Mouse (Mus musculus) layer of hippocampus, postnatal 14 days (tissue): ENCODE results near the gene Fah. TPM values are rescaled to one million over a fixed set of nuclear protein-coding genes. Genes with fewer than 3 reads are reported as not detected.

Experiments
- DNase-seq, 2 experiments: peaks; one replicate each; pipeline ENCODE4 v3.0.0; 2021 to 2022; ENCODE audit warnings: low spot score in 2 of 2, mixed read lengths in 1 of 2
- long read RNA-seq, 2 experiments: library from polyadenylated mRNA; stranded (forward); transcript quantifications; one replicate each; pipeline ENCODE4 v2.0.0; 2021
- total RNA-seq, 2 experiments: library from RNA; stranded (reverse); gene quantifications; 2 replicates each; pipeline ENCODE4 v1.2.3; 2021

Fah gene
- 10 to 100 TPM; 15.2 to 17.4 TPM for total RNA-seq
- long read RNA-seq, experiment 1, partial matches to known transcripts = 0 of 2 reads
- long read RNA-seq, experiment 1, other reads (novel, unspliced or antisense) = 1 of 2 reads
- long read RNA-seq, experiment 2, partial matches to known transcripts = 9 of 15 reads
- long read RNA-seq, experiment 2, other reads (novel, unspliced or antisense) = 4 of 15 reads

DNA sequence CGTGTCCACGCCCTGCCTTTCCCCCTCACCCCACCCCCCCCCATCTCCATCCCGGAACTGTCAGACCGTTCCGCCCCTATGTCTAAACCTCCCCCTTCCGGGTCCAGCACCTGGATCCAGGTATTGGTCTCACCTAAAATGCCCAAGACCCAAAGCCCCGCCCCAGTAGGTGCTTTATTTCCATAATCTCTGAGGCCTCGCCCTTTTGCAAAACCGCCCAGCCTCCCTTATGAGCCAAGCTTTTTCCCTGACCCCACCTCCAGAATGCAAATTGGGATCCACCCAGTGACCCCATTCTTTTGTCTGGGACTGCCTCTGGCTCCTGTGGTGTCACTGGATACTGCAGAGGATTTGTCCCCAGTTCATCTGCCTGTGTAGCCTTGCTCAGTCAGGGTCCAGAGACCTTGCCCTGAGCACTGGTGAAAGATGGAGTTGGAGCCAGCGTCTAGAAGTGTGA is at the start of gene Fah:
Gene Fah (minus strand): TSS at position 430 of the 457 bp plus-strand sequence.
- DNase-seq = no peak

DNA sequence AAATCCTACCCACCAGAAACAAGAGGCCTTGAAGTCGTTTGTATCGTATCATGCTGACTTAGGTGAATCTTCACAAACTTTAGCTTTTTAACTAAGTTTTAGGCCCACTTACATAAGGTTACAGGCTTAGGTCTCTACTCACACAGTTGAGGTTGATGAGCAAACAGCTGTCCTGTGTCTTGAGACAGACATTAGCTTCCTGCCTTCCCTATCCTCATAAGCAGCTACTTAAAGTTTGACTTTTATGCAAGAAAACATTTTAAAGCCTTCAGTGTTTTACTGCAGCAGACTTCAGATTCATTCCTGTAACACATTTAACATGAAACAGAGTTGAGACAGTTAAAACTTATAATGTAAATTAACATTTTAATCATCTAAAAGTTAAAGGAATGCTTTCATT is 46.2 kb upstream of the Fah start:
- DNase-seq = no peak

GRCm38 (mm10) chr7:84651987-84652321 is 45.4 kb upstream of the Fah start:
- DNase-seq = no peak

DNA sequence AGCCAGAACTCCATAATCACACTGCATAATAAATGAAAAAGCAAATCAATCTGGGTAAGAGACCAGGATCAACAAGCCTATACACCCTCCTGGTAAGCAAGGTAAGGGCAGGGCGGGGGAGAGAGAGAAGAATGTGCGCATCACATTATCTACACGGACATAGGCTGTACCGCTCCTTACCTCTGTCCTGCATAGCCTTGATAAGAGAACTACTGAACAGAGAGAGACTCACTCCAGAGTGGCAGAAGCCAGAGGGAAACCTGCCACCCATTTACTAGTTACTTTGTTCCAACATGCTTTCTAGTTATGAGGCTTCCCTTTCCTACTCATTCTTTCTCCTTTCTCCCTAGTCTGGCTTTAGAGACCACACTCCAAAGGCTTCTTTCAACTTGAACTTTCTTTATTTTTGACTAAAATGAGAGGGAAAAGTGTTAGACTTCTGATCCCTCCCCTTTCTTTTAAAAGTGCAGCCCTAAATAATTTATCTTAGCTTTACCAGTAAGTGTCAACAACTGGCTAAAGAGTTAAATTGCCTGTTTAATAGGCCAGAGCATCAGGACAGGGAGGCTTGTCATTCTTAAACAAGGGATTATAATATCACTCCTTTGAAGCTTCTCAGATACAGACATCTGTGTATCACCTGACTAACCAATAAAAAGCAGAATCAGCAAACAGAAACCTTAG is 44.9 kb upstream of the Fah start:
- DNase-seq = no peak

- no peak for DNase-seq
Measured at GRCm38 (mm10) chr7:84649016-84649415, 42.5 kb upstream of the Fah start.

- DNase-seq = no peak
Measured at GRCm38 (mm10) chr7:84646256-84646655, 39.7 kb upstream of the Fah start.

GRCm38 (mm10) chr7:84643270-84643998 is 36.9 kb upstream of the Fah start:
- DNase-seq = no peak

DNA sequence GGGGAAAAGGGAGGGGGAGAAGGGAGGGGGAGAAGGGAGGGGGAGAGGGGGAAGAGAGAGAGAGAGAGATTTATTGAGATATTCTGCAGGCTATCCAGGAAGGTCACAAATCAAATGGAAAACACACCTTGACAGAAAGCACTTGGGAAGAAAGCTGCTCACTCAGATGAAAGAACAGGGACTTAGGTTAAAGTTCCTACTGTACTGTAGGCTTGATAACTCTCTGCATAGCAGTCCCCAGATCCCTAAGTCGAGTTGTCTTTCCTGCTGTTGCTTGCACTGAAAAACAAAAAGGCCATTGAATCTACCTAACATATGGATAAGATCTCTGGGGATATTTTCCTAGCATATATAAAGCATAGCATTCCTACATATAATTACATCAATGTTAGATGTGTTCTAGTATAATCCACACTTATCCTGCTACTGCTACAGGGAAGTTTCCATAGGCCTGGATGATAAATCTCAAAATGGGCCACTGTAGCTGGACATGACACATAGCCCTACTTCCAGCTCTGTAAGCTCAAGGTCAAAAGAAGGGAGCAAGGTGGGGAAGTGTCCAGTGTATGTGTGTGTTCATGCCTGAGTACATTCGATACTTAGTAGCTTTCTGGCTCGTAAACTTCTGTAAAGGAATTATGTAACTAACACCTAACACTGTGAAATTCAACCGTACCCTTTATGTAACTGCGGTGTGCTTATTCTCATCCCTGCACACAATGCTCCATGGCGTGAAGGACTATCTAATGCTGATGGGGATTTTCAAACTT is 35.8 kb upstream of the Fah start:
- DNase-seq = no peak

GRCm38 (mm10) chr7:84636939-84637338 is 30.4 kb upstream of the Fah start:
- DNase-seq = no peak

DNA sequence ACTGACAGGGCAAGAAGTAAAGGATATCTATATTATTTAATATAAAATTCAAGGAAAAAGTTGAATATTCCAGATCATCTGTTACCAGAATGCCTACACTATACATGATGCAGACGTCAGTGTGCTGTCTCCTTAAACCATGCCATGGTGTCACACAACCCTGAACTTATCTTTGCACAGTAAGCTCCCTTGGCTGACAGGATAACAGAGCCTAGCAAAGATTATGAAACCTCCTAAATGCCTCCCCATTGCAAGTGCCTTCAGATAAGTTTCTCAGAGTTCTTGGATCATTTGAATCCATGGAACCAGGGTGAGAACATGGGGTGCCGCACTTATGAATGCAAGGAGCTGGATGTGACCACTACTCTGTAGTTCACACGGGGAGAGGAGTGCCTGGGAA is 25.4 kb upstream of the Fah start:
- no peak for DNase-seq

DNA sequence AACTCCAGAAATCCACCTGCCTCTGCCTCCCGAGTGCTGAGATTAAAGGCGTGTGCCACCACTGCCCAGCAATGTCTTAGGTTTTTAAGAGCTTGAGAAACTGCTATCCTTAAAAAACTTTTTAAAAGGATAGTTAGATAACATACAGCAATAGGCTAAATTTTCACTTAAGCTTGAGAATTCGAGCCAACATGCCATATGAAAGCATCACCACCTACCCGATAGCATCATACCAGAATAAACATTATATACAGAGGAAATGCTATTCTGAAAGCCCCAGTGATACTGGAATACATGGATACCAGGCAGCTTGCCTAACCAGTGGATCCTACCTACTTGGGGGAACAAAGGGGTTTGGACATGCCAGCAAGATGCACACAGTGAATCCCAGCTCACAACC is 17.2 kb upstream of the Fah start:
- DNase-seq = no peak

DNA sequence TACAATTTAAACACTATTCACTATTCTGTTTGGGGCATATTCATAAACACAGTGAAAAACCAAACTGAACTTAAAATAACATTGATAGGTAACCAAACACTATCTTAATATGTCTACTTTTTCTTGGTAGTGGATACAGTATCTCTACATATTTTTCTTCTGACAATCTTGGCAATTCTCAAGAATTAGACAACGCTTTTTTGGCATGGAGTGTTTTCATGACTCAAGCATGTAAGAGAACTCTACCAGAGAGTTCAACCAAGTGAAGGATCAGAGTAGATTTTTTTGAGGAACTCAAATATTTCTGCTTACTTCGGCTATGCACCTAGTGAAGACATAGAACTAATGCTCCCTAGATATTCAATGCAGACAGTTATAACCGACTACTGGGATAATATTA is 14.4 kb upstream of the Fah start:
- no peak for DNase-seq

DNA sequence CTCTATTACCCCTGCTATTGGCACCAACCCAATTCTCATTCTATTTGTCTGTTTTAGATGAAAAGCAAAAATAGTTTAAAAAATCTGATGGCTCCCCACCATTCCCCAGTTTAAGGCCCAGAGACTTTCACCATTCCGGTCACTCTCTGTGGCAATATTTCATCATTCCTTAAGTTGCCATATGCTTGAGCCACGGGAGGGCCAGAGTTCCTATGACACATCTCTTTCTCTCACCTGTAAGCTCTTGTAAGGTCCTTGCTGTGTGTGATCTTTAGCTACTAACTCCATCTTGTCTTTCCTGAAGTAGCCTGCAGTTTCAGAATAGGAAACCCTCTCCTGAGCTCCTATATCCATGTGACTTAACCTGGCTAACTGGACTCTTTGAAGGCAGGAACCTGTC is 12.4 kb upstream of the Fah start:
- DNase-seq = no peak

DNA sequence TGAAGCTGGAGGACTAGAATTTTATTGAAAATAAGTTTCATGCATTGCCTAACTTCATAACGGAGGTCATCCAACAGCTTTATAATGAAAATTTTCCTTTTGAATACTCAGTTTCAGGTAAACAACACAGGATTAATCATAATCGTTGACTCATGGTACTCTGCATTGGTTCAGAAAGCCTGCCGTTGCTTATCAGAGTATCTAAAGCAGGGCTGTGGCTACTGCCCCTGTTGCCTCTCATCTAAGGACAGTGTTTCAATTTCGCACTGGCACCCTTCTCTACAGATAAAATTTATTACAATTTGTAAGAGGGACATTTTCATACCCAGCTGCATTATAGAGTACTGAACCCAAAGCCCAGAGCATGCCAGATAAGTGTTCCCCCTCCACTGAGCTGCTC is 5.9 kb upstream of the Fah start:
- DNase-seq = no peak

GRCm38 (mm10) chr7:84611609-84612008 is 5.1 kb upstream of the Fah start:
- DNase-seq = no peak

- peak; percentile 49 to 72 for DNase-seq
Measured at GRCm38 (mm10) chr7:84605704-84606292, 724 bp downstream of the Fah start.

DNA sequence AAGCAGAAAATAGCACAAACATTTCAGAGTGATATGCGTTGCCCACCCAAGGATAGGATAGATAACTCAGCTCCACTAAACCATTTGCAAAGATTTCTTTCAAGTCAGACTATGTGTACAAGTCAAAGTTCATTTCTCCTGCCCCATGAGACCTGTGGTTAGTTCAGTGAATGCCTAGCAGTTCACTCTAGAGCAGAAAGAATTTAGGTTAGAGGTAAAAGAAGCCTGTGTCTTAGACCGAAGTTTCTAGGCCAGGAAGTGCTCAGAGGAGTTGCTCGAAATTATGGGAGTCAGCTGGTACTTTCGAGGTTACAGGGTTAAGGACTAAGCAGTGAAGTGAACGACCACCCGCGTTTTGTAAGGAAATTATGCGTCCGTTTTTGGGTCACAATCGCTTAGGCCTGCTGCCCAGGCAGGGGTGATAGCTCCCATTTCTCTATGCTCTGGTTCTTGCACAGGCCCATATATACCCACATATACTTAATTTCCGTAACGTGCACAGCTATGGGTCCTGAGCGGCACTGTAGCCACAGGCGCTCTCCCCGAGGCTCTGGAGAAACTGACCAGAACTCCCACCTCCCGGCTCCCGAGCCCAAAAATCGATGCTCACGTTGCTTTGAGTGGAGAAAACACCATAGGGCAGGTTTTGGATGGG is 1.4 kb downstream of the Fah start:
- DNase-seq = peak in 1 of 2 experiments; percentile 16

DNA sequence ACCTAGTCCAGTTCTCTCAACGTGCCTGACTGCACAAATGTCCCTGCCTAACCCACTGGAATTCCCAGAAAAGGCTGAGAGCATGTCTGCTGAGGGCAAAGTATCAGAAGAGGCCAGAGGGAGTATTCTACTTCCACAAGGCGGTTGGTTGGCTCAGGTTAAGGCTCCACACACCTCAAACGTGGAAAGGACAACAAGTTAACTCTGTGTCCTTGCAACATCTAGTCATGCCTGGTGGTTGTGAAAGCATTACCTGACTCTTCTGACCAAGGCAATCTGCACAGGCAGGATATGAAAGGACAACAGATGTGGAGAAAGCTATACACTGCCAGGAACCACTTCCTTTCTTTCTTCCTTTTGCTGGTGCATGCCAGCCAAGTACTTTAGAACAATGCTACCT is 2.0 kb downstream of the Fah start:
- DNase-seq = no peak

DNA sequence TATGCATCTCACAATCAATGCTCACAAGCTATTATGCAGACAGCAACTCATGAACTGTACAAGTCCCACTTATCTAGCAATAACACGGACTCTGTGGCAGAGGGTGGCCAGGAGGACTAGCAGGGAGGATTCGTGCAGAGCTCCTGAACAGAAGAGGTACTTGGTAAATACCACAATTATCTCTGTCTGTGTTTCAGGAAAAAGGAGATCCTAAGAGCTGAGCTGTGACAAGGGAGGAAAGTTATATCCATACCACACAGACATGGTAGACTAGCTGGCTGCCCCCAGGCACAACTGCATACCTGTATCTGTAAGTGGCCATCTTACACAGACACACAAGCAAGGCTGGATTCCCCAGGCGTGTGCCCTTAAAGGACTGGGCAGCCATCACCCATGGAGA is 5.2 kb downstream of the Fah start:
- no peak for DNase-seq

DNA sequence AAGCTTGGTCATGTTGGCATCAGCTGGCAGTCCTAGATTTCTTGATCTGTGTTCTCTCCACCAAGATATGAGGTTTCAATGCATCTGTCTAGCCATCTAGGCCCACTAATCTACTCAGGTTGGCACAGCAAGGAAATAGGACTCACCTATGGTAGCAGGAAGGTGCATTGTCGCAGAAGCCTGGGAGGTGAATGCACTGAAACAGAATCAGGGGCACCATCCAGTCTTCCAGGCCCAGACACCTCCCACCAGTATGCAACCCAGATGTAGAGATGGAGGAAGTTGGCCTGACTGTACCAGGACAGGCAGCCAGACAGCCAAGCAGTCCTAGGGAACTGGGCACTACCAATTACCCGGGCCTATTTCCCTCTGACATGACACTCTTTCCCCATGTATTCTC is 5.9 kb downstream of the Fah start:
- DNase-seq = no peak

- DNase-seq = no peak
Measured at GRCm38 (mm10) chr7:84596633-84597032, 9.9 kb downstream of the Fah start.
